Mouse (Mus musculus) intestine, embryonic 16.5 days (tissue): ENCODE measurements around the gene Rprd1b. TPM values are rescaled to one million over a fixed set of nuclear protein-coding genes. Genes with fewer than 3 reads are reported as not detected.

Experiments
- ATAC-seq: fragments of 200-750 bp; cut with Nextera tagmentation; 2 replicates; pipeline ENCODE4 v1.8.0; 2017; ENCODE audit warnings: moderate TSS enrichment, moderate library complexity
- H3K27ac ChIP-seq: fragments of 300-500 bp; sonication (generic); 2 replicates; pipeline ENCODE4 v1.5.1; 2014; ENCODE audit warnings: mild to moderate bottlenecking, low read length
- H3K27me3 ChIP-seq: fragments of 300-500 bp; sonication (generic); replicated peaks from 2 replicates; pipeline ENCODE4 v1.6.1; 2014; ENCODE audit warnings: low read length, control low read depth, mixed read lengths; ENCODE audit not compliant: control insufficient read depth, insufficient read depth
- H3K36me3 ChIP-seq: fragments of 300-500 bp; sonication (generic); 2 replicates; pipeline ENCODE4 v1.6.1; 2014; ENCODE audit warnings: low read length, control low read depth; ENCODE audit not compliant: control insufficient read depth, insufficient read depth
- H3K4me1 ChIP-seq: fragments of 300-500 bp; sonication (generic); 2 replicates; pipeline ENCODE4 v1.6.1; 2014; ENCODE audit warnings: low read length, control low read depth, mixed read lengths; ENCODE audit not compliant: control insufficient read depth, insufficient read depth
- H3K4me2 ChIP-seq: fragments of 300-500 bp; sonication (generic); 2 replicates; pipeline ENCODE4 v1.6.1; 2014; ENCODE audit warnings: low read depth, low read length, control low read depth
- H3K4me3 ChIP-seq: fragments of 300-500 bp; sonication (generic); 2 replicates; pipeline ENCODE4 v1.5.1; 2014; ENCODE audit warnings: mild to moderate bottlenecking, low read length
- H3K9ac ChIP-seq: fragments of 300-500 bp; sonication (generic); 2 replicates; pipeline ENCODE4 v1.6.1; 2014; ENCODE audit warnings: low read depth, low read length
- H3K9me3 ChIP-seq: fragments of 300-500 bp; sonication (generic); 2 replicates; pipeline ENCODE4 v1.6.1; 2016; ENCODE audit warnings: low read length, control low read depth; ENCODE audit not compliant: control insufficient read depth
- WGBS: fragments of 180-500 bp; shearing (Covaris S2); extraction: QIAGEN DNeasy Blood & Tissue Kit; methylation state at CpG from one replicate; pipeline ENCODE4 v1.1.7; 2014; 5-methylcytosine and 5-hydroxymethylcytosine counted together
- polyA plus RNA-seq: library from polyadenylated mRNA; unstranded; fragments of >200 nt; fragmentation: Nextera tagmentation; extraction: Ambion mirVana; gene quantifications from 2 replicates; pipeline ENCODE4 v1.2.1, GENCODE M21; 2015

Gene Rprd1b
- polyA plus RNA-seq = 33.0 and 34.2 TPM in 2 replicates

DNA sequence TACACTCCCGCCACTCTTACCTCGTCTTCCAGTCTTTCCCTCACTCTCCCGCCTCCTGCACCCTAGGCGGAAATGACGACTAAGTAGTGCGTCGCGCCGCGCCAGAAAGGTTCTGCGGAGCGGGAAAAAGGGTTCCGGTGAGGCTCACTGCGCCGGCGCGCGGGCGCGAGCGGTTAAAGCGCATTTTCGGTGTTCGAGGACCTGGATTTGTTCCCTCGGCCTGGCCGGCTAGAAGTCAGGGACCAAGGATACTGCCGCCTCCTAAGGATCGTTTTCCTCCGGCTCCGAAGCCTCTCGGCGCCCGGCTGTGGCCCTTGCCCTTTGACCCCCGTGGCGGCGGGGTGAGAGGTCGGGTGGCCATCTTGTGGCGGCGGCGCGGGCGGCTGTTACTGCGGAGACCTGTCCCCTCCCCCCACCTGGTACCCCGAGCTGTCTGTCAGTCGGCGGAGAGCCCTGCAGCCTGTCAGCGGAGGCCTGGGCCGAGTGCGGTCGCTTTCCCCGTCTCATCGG lies at the start of gene Rprd1b, which contains the start of gene Tti1:
TSS of gene Rprd1b (plus strand) at position 144 of the 510 bp plus-strand sequence.
TSS of gene Tti1 (minus strand) at position 80 of the 510 bp plus-strand sequence.
- peaks cover 32% of the 10 kb centered on the region for H3K4me1 ChIP-seq
- peak within 1 kb of the TSS; percentile 76 for H3K4me2 ChIP-seq
- ATAC-seq = peak; percentile 94
- H3K27ac ChIP-seq = peak within 1 kb of the TSS; percentile 97
- H3K27me3 ChIP-seq = no peaks in the 10 kb centered on the region
- H3K4me3 ChIP-seq = peak within 1 kb of the TSS; percentile 99
- H3K9ac ChIP-seq = peak within 1 kb of the TSS; percentile 98
- WGBS = under 1% methylated on average over 52 of the region's 52 CpGs
- no peaks in the 10 kb centered on the region for H3K9me3 ChIP-seq
- no peaks in the 10 kb centered on the region for H3K36me3 ChIP-seq

DNA sequence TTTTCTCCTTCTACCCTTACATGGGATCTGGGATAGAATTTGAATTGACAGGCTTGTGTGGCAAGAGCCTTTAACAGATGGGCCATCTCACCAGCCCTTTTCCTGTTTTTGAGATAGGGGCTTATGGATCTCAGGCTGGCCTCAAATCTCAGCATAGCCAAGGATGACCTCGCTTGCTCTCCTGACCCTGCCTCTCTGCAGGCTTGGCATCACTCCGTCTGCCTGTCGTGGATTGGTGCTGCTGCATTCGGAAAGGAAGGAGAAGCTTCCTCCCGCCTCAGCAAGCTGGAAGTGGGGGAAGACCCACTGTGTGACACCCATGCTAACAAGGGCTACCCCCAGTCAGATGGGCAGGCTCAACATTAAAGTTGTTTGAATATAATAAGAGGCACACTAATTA lies 49.1 kb upstream of the Rprd1b start:
- Histone ChIP-seq H3K27ac (no peak overlapping the region), H3K9me3 (no peaks in the 10 kb centered on the region), H3K4me2 (no peak overlapping the region), H3K9ac (no peak overlapping the region), H3K27me3 (no peaks in the 10 kb centered on the region), H3K4me1 (peaks cover 4% of the 10 kb centered on the region; the same call in 1 of the 2 replicates), H3K36me3 (0 out of 2 replicates have a peak, but pooled peaks cover 2% of the 10 kb centered on the region), H3K4me3 (no peak overlapping the region)
- ATAC-seq = no peak
- WGBS = 63% methylated on average over 5 of the region's 5 CpGs

DNA sequence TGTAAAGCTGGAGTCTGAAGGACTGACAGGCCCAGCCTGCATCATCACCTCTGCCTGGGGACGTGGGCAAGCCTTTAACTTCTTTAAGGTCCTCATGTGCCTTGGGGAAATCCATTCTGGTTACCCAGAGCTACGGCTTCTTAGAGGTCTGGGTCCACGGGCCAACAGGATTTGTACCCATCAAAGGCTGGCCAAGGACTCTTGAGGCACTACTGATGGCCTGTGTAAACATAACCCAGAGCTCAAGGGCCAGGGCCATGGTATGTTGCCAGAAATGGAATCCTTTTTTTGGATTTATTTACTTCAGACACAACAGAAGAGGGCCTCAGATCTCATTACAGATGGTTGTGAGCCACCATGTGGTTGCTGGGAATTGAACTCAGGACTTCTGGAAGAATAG lies 45.6 kb upstream of the Rprd1b start:
- Histone ChIP-seq H3K4me3 (no peak overlapping the region), H3K4me1 (no peaks in the 10 kb centered on the region), H3K4me2 (no peak overlapping the region), H3K9me3 (no peaks in the 10 kb centered on the region), H3K27ac (no peak overlapping the region), H3K9ac (no peak overlapping the region), H3K27me3 (no peaks in the 10 kb centered on the region), H3K36me3 (0 out of 2 replicates have a peak, but pooled peaks cover 2% of the 10 kb centered on the region)
- WGBS = 75% methylated on average over 3 of the region's 3 CpGs
- no peak for ATAC-seq

DNA sequence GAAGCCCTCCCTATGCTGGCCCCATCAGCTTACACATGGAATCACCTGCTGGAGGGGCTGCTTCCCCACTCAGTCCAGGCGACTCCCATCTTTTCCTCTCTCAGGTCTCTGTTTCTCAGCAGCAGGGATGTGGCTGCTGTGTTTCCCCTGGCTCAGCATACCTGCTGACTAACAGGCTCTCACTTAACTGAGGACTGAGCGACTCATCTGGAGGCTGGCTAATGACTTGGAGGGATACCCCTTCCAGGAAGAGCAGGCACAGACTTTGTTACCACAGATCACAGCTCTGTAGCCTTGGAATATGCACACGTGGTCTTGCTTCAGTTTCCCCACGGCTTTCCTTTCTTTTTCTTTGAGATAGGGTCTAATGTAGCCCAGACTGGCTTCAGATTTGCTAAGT lies 45.0 kb upstream of the Rprd1b start:
- H3K4me1 ChIP-seq = no peaks in the 10 kb centered on the region
- H3K27ac ChIP-seq = no peak overlapping the region
- H3K9me3 ChIP-seq = no peaks in the 10 kb centered on the region
- H3K9ac ChIP-seq = no peak overlapping the region
- H3K4me2 ChIP-seq = no peak overlapping the region
- no peak for ATAC-seq
- no peak overlapping the region for H3K4me3 ChIP-seq
- 85% methylated on average over 4 of the region's 4 CpGs for WGBS
- no peaks in the 10 kb centered on the region for H3K27me3 ChIP-seq
- 0 out of 2 replicates have a peak, but pooled peaks cover 2% of the 10 kb centered on the region for H3K36me3 ChIP-seq

DNA sequence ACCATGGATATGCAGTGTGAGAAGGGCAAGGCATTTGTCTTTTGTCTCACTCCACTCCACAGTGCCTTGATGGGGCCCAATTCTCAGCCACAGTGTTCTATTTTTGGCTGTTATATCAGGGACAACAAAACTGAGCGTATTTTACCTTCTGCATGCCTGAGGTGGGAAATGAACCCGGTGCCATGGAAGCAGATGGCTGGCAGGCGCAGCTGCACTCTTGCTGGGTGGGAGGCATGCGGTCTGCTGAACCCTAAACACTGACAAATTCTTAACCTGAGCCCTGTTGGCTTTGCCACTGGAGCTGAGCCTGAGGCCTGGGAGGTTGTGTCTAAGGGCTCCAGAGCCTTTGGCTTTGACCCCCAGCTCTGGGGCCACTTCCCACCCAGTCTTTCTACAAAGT lies 42.7 kb upstream of the Rprd1b start:
- Histone ChIP-seq H3K4me2 (no peak overlapping the region), H3K9me3 (no peaks in the 10 kb centered on the region), H3K36me3 (0 out of 2 replicates have a peak, but pooled peaks cover 2% of the 10 kb centered on the region), H3K27me3 (no peaks in the 10 kb centered on the region), H3K9ac (no peak overlapping the region), H3K4me3 (no peak overlapping the region), H3K27ac (no peak overlapping the region), H3K4me1 (peaks cover 11% of the 10 kb centered on the region; the same call in 1 of the 2 replicates)
- 92% methylated on average over 4 of the region's 4 CpGs for WGBS
- ATAC-seq = no peak

DNA sequence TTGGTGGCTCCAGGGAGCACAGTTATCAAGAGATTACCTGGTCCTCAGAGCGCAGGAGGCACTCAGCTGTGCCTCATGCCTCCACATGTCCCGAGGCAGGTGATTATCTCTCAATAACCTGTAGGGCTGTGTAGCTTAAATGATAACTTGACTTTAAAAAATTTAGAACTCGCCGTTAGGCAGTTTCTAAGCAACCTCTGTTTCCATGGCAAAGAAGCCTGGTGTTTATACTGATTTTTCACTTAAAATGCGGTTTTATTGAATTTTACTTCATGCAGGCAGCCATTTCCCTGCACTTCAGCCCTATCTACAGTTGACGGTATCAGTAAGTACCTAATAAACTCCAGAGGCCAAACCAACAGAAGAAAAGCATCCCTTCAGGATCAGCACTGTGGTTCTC lies 42.1 kb upstream of the Rprd1b start:
- no peak for ATAC-seq

DNA sequence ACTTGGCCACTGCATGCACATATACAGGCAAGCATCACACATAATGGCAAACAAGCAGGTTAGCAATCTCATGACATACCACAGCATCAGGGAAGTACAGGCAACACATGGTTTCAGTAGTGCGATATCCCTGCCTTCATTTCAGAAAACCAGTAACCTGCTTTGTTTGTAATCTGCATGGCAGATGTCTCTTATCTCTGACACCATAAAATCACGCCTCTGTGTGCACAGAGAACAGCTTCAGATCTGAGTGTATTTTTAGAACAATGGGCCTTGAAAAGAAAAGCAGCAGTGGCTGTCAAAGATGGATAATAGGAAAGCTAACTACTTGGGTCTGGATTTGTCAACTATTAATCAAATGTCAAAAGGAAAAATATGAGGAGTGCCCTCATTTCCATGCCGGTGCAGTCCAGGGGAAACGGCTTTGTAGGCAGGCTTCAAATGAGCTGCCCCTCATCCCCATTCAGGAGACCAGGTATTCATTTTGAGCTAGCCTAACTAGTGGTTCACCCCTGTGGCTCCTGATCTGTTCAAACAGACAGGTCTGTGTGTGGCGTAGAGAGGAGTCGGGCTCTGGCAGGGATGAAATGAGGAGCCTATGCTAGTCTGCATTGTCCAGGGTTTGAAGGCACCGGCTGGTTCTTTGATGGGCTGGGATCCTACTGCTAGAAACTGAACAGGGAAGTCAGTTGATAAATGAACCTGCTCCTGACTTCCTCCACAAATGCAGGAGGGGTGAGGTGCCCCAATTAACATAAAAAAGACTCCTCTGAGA lies 39.7 kb upstream of the Rprd1b start:
- H3K4me1 ChIP-seq = peaks cover 11% of the 10 kb centered on the region; the same call in 1 of the 2 replicates
- no peaks in the 10 kb centered on the region for H3K9me3 ChIP-seq
- no peaks in the 10 kb centered on the region for H3K27me3 ChIP-seq
- H3K9ac ChIP-seq = no peak overlapping the region
- H3K27ac ChIP-seq = no peak overlapping the region
- H3K4me3 ChIP-seq = no peak overlapping the region
- H3K36me3 ChIP-seq = peaks cover 8% of the 10 kb centered on the region; the same call in 1 of the 2 replicates
- WGBS = 49% methylated on average over 7 of the region's 7 CpGs
- H3K4me2 ChIP-seq = no peak overlapping the region
- peak; percentile 75 for ATAC-seq

More for the DNA sequence above, 42.1 kb upstream of the Rprd1b start:
- no peak overlapping the region for H3K4me2 ChIP-seq
- no peak overlapping the region for H3K9ac ChIP-seq
- H3K4me3 ChIP-seq = no peak overlapping the region
- H3K27ac ChIP-seq = no peak overlapping the region
- H3K4me1 ChIP-seq = peaks cover 11% of the 10 kb centered on the region; the same call in 1 of the 2 replicates
- no peaks in the 10 kb centered on the region for H3K9me3 ChIP-seq
- H3K27me3 ChIP-seq = no peaks in the 10 kb centered on the region
- 84% methylated on average over 6 of the region's 6 CpGs for WGBS
- 0 out of 2 replicates have a peak, but pooled peaks cover 2% of the 10 kb centered on the region for H3K36me3 ChIP-seq

DNA sequence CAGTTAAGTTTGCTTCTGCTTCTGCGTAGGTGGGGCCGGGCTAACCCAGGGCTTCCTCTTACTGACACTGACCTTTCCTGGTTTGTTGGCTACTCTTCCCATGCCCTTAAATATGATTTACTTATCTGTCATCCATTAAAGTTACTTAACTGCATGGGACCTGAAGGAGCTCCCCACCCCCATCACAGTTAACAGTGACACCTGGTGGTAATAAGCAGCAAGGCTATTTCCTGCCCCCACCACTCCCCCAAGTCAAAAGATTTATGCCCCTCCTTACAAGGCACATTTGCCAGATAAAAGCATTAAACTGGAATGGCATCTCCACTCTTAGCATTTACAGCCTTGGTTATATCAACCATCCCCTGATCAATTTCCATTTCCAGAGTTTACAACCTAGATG lies 38.4 kb upstream of the Rprd1b start:
- WGBS = 63% methylated on average over 2 of the region's 2 CpGs
- Histone ChIP-seq H3K9ac (no peak overlapping the region), H3K4me3 (no peak overlapping the region), H3K9me3 (no peaks in the 10 kb centered on the region), H3K27ac (no peak overlapping the region), H3K4me1 (peaks cover 11% of the 10 kb centered on the region; the same call in 1 of the 2 replicates), H3K36me3 (peaks cover 8% of the 10 kb centered on the region; the same call in 1 of the 2 replicates), H3K27me3 (no peaks in the 10 kb centered on the region), H3K4me2 (no peak overlapping the region)
- no peak for ATAC-seq

DNA sequence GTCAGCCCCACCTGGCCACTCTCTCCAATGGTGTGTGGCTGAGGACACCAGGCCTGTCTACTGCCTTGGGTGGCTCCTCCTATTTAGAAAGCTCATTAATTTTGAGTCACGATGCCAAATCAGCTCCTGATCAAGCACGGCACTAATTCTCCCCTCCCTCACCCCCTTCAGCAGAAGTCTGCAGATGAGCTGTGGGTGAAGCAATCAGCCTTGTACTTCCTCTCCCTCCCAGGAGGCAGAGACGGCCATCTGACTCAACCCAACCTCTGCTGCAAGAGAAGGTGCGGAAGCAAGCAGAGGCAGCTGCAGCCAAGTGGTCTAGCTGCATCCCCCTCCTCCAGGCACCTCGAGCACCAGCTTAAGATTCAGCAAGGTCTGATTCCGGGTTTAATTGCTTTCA lies 37.3 kb upstream of the Rprd1b start:
- H3K36me3 ChIP-seq = peaks cover 8% of the 10 kb centered on the region; the same call in 1 of the 2 replicates
- no peak overlapping the region for H3K4me2 ChIP-seq
- H3K4me1 ChIP-seq = peaks cover 11% of the 10 kb centered on the region; the same call in 1 of the 2 replicates
- H3K4me3 ChIP-seq = no peak overlapping the region
- 68% methylated on average over 6 of the region's 6 CpGs for WGBS
- no peak overlapping the region for H3K9ac ChIP-seq
- no peaks in the 10 kb centered on the region for H3K9me3 ChIP-seq
- no peaks in the 10 kb centered on the region for H3K27me3 ChIP-seq
- no peak overlapping the region for H3K27ac ChIP-seq
- no peak for ATAC-seq
